Mouse (Mus musculus): ENCODE measurements at regions not wholly inside any gene's neighbourhood (a gene's known extent, or its start where the extent isn't known, plus 50 kb on each side); places are given as distances from the start of the nearest gene placed in this dataset.

DNA sequence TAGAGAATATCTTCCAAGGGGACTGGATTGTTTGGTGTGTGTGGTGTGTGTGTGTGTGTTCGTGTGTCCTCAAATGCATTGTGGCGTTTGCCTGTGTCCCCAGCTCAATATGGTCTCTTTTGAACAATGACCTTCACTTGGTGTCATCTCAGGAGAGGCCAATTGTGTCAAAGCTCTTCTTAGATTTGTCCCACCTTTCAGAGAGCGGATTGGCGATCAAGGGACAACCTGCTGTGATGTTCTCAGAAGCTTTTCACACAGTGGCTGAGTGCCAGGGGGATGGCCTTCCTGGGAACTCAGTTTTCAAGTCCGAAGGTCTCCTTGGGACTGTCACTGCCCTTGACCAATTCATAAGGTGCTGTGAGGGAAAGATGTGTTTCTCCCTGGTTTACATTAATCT, 433.0 kb upstream of the Pou3f3 start:
- no peak for DNase-seq (ENCODE audit: low read depth, low spot score)

- DNase-seq (ENCODE audit: low read depth, low spot score): no peak
Observed at GRCm38 (mm10) chr1:42277130-42277529, 418.4 kb upstream of the Pou3f3 start.

DNA sequence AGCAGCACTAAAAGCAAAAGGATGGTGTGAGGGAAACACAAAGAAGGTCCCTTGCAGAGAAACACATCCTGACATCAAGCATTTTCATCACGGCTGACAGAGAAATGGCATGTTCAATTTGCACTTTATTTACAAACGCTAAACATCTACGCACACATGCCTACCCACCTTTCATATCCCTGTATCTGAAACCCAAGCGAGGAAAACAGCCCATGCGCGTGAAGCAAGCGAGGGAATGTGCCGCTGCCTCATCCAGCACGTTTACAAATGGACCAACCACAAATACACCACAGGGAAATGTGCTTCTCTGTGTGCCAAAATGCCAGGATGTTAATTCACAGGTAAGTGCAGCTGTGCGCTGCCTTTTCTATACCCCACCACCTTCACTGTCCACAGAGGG, 399.7 kb upstream of the Pou3f3 start:
- DNase-seq (ENCODE audit: low read depth, low spot score): no peak

DNA sequence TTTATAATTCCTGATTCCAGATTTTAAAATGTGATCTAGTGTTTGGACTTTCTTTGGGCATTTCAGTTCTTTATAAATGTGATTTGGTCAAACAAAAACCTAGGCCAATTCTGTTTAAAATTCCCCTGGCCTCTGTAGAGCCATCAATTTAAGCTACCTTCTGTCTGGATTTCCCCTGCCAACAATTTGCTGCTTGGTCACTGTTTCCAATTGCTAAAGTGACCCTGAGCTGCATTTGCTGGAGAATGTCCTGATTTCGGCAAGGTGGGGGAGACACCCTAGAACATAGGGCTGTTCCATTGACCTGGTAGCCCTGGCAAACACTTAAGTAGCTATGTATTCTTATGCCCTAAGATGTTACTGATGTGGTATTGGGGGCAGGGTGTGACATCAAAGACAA, 386.3 kb upstream of the Pou3f3 start:
- no peak for DNase-seq (ENCODE audit: low read depth, low spot score)

GRCm38 (mm10) chr1:42313494-42313893, 382.1 kb upstream of the Pou3f3 start:
- DNase-seq (ENCODE audit: low read depth, low spot score): no peak

DNA sequence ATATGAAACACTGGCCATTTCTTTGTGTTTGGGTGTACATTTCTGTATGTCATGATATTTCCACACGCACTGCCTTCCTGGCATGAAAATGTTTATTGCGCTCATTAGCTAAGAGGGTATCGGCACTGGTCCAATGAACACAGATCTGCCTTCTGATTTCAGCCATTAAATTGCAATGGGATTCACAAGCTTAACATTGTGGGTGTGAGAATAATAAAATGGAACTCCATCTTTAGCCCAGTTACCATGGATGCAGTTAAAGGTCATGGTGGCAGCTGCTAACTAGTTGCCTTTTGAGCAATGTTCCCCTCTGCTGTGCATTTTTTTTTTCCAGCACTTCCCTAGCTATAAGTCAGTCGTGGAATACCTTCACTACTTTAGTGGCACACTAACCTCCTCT, 343.7 kb upstream of the Pou3f3 start:
- DNase-seq (ENCODE audit: low read depth, low spot score): peak; percentile 6

DNA sequence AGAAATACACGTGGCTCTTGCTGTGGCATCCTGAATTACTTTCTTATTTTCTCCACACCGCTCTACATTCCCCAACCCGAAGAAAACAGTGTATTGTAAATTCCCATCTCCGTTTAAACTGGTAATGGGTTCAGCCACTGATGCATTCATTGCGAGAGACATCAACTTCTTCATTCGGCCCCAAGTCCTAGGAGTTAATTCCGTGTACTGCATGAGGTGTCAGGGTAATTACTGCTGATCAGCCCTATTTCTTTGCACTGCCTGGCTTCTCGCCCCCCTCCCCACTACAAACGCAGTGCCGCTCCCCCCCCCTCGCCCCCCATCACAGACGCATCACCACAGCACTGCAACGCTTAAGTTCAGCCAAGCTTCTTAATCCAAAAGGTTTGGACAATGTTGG, 343.2 kb upstream of the Pou3f3 start:
- no peak for DNase-seq (ENCODE audit: low read depth, low spot score)

GRCm38 (mm10) chr1:42353096-42353495, 342.5 kb upstream of the Pou3f3 start:
- peak; percentile 10 for DNase-seq (ENCODE audit: low read depth, low spot score)

DNA sequence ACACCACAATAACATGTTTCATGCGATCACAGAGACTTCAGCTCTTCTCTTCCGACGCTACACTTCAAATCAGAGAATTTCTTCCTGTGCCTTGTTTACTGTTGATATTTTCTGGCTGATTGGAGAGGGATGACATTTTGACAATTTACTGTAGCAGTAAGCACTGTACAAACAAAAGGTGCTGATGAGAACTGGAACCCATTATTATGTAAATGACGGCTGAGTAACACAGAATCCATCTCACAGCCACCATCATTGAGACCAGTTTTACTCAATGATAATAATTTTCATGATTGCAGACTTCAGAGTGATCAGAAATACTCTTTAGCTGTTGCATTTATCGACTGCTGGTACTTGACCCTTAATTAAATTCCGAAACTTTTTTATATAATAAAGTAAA, 341.5 kb upstream of the Pou3f3 start:
- DNase-seq (ENCODE audit: low read depth, low spot score): no peak

DNA sequence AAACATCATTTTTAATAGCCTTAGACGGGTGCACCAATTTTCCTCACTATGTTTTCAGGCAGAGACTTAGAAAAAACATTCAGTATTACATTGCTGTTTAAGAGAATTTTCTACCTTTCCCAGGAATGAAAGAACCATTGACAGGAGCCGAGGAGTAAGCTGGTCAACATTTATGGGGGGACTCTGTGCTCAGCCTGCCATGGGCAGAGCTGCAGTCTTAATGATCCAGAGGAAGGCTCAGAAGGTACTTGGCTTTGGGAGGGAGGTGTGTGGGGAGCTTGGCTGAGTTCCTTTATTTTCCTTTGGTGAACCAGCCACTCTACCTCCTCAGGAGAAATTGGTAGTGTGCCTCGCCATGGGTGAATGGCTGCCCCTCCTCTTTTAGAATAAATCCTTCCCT, 333.1 kb upstream of the Pou3f3 start:
- DNase-seq (ENCODE audit: low read depth, low spot score): no peak

DNA sequence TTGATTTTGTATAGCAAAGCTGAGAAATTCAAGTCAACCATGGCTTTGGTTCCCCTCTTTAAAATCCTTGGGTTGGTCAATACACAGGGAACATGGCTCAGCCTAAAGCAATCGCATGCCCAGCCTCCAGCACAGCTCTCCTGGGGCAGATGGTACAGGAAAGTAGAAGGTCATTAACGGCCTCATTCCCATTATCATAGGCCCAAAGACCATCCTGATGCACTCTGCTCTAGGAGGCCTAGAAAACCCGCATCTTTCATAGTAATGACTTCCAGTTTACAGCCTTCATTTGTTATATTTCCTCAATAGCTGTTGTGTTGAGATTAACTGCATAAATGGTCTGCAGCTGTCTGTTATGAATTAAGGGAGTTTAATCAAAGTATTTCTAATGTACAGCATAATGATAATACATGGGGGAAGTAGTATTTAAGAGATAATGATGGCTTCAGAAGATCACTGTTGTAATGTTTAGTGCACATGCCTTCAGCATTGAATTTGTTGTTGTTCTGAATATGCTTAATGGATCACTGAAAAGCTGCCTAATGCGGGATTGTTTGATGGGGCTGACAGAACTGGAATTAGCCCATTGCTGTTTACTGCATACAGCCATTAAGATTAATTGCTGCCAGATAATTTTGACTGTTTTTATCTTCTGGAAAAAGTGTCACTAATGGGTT, 329.8 kb upstream of the Pou3f3 start:
- no peak for DNase-seq (ENCODE audit: low read depth, low spot score)

DNA sequence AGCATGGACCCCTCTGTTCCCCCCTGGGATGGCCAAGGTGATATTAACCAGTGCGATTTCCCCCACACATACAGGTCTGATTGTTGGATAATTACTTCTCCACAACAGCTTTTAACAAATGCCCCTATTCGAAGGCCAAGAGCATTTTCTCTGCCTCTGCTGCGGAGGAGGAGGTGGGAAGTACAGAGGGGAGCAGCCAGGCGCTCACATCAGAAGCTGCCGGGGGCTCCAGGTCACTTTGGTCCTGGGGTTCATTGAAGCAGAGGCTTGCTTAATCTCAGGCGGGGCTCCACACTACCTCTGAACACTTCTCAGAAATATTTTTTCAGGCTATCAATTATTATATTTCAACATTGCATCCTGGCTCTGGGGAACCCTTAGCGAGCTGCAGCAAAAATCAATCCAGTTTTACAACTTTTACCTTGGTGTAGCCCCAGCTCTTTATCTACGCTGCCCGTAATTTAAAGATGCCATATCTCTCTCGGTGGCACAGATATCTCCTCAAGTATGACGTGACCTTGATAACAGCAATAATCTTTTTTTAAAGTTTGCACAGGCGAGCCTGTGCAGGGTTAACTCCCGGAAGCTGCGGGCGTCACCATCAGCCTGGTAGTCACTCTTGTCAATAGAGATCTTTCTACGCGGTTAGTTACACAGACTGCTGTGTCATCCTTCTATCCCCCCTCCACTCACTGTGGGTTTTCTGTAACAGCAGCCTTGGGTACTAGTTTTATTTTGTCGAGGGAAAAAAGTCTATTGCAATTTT, 307.5 kb upstream of the Pou3f3 start:
- no peak for DNase-seq (ENCODE audit: low read depth, low spot score)

GRCm38 (mm10) chr1:42388740-42389139, 306.8 kb upstream of the Pou3f3 start:
- DNase-seq (ENCODE audit: low read depth, low spot score): no peak

- DNase-seq (ENCODE audit: low read depth, low spot score): no peak
Observed at GRCm38 (mm10) chr1:42395651-42396260, 299.8 kb upstream of the Pou3f3 start.

DNA sequence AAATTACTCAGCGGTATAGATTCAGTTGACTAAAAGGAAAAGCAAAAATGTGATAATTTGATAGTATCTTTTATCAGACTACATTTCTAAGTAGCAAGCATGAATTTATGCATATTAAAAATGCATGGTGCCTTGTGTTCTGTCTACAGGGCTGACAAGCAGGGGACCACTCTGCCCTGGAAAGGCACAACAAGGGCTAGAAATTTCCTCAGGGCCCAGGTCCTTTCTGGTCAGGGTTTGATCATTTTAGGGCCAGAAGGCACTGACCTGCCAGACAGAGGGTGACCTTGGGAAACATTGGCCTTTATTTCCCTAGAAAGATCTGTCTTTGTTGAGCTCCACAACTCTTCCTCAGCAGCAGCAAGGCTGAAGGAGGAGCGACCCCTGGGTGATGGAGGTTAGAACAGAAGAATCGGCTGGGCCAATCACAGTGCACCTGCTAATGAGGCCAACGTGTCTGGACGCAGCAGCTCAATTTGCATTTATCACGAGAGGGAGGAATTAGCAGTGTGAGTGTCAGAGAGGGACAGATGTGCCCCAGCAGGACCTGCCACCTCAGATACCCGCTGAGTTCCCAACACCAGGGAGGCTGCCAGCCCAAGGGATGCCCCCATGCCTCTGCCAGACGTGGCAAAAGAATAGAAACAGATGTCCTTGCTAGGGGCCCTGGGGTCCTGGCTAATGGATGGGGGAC, 297.0 kb upstream of the Pou3f3 start:
- DNase-seq (ENCODE audit: low read depth, low spot score): no peak

DNA sequence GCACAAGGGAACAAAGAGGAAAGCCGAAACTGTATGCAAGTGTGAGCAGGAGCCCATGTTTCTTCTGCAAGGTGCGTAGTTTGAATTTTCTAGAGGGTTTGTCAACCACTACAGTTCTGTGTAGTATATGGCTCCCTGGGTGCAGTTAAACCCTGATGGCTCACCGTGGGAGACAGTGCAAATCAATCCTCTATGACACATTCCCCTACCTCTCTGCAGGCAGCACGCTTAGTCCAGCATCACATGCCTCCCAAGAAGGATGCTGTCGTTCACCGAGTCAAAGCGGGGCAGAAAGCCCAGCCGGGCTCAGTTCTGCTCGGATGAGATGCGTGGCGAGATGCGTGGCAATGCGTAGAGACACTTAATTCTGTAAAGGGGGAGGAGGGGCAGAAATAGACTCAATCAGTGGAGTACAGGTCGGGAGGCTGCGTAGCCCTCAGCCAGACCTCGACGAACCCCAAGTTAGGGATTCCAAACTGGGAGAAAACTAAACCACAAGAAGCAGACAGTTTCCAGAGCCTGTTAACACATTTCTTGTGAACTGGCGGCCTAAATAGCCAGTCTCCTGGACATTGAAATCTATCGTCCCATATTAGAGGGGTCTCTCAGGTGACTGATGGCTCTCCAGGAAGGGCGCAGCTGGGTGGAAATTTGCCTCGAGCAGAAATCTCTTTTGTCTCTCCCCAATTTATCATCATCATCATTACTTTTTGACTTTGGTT, 279.6 kb upstream of the Pou3f3 start:
- no peak for DNase-seq (ENCODE audit: low read depth, low spot score)

DNA sequence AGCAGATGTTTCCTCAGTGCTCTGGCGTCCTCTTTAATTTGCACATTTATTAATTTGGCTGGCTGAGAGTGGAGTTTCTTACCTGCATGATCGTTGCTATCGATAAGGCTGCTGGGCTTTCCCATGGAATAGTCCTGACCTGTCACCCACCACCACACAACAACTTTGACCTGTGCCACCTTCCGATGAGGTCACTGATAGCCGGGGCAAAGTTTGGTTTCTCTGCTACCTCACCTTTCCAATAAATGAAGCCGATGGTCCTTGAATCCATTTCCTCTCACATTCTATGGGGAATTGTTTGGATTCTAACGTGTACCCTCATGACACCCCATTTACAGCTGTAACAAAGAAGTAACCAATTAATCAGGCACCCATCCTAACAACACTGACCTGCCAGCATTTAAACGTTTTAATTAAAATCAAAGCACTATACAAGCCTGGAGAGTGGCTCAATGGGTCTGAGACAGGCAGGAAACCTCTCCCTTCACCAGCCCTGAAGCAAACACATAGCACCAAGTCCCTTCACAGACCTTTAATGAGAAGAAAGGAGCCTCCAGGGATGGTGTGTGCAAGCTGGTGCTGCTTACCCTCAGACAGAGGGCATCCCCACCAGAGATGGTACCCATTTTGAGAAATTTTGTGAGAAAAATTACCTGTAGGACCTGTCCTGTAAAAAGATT, 278.9 kb upstream of the Pou3f3 start:
- DNase-seq (ENCODE audit: low read depth, low spot score): no peak

- DNase-seq (ENCODE audit: low read depth, low spot score): no peak
Observed at GRCm38 (mm10) chr1:42417815-42418214, 277.8 kb upstream of the Pou3f3 start.

DNA sequence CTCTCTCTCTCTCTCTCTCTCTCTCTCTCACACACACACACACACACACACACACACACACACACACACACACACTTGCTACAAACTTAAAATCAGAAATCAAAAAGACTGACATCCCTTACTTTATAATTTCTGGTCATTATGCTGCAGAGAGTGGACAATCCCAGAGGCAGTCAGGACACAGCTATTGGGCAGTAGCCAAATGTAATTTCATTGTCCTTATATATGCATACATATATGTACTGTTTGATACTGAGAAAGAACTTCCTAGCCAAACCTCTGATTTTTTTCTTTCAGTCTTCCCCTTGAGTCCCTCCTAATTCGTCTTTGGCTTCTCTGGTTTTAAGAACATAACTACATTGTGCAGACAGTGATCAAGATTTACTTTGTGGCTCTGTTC, 277.3 kb upstream of the Pou3f3 start:
- DNase-seq (ENCODE audit: low read depth, low spot score): no peak

DNA sequence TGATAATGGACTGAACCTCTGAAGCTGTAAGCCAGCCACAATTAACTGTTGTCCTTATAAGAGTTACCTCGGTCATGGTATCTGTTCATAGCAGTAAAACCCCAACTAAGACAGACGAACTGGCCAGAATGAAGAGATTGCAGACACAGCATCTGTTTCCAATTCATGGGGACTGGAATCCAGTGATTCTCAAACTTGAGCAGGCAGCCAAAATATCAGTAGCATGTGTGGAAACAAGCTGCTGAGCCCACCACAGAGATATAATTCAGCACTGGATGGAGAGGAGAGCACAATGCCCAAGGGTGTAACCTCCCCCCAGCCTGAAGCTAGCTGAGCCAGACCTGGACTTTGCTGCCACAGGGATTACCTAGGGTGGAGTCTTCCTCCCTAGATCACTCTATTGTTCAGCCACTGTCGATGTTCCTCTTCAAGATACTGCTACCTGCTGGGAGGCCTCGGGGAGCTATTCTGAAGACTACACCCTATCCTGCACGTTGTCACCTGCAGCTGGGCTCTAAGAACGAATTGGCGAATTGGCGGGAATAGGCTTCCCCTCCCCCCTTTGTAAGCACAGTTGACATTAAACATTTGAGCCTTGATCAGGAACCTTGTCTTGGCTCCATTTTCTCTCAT, 259.1 kb upstream of the Pou3f3 start:
- no peak for DNase-seq (ENCODE audit: low read depth, low spot score)

GRCm38 (mm10) chr1:42468365-42468764, 227.2 kb upstream of the Pou3f3 start:
- no peak for DNase-seq (ENCODE audit: low read depth, low spot score)
